Mouse (Mus musculus) forebrain, postnatal 0 days (tissue): ENCODE data around the gene Gtf2a1. TPM values are rescaled to one million over a fixed set of nuclear protein-coding genes. Genes with fewer than 3 reads are reported as not detected.
A peak's percentile ranks its signal among the peaks of the same experiment; 100 is the strongest.

Experiments used
- ATAC-seq: fragments of 200-750 bp; cut with Nextera tagmentation; 2 replicates; pipeline ENCODE4 v1.8.0; 2017; ENCODE audit warnings: mild to moderate bottlenecking, moderate library complexity
- DNase-seq: peaks from one replicate; pipeline ENCODE4 v3.0.0-alpha.2; 2015
- H3K27ac ChIP-seq: fragments of 300-500 bp; sonication (generic); 2 replicates; pipeline ENCODE4 v1.5.1; 2014; ENCODE audit warnings: low read depth, mild to moderate bottlenecking, antibody characterized with exemption, low read length, moderate library complexity, mixed read lengths
- H3K27me3 ChIP-seq: fragments of 300-500 bp; sonication (generic); 2 replicates; pipeline ENCODE4 v1.6.1; 2014; ENCODE audit warnings: mild to moderate bottlenecking, low read length, mixed read lengths; ENCODE audit not compliant: insufficient read depth
- H3K36me3 ChIP-seq: fragments of 300-500 bp; sonication (generic); 2 replicates; pipeline ENCODE4 v1.6.1; 2014; ENCODE audit warnings: mild to moderate bottlenecking, moderate library complexity; ENCODE audit not compliant: insufficient read depth
- H3K4me1 ChIP-seq: fragments of 300-500 bp; sonication (generic); 2 replicates; pipeline ENCODE4 v1.6.1; 2014; ENCODE audit warnings: antibody characterized with exemption; ENCODE audit not compliant: insufficient read depth
- H3K4me2 ChIP-seq: fragments of 300-500 bp; sonication (generic); 2 replicates; pipeline ENCODE4 v1.6.1; 2014; ENCODE audit warnings: low read depth, mild to moderate bottlenecking, moderate library complexity
- H3K4me3 ChIP-seq: fragments of 300-500 bp; sonication (generic); 2 replicates; pipeline ENCODE4 v1.5.1; 2014; ENCODE audit warnings: low read depth, low read length, mixed read lengths
- H3K9ac ChIP-seq: fragments of 300-500 bp; sonication (generic); 2 replicates; pipeline ENCODE4 v1.6.1; 2014; ENCODE audit warnings: mild to moderate bottlenecking
- H3K9me3 ChIP-seq: fragments of 300-500 bp; sonication (generic); 2 replicates; pipeline ENCODE4 v1.6.1; 2016; ENCODE audit warnings: low read length
- CTCF ChIP-seq: sonication (generic); IDR thresholded peaks from 2 replicates; pipeline ENCODE4 v1.5.1; 2016; ENCODE audit warnings: antibody characterized with exemption, control low read depth, low read depth
- WGBS: fragments of 180-500 bp; shearing (Covaris S2); extraction: QIAGEN DNeasy Blood & Tissue Kit; methylation state at CpG from one replicate; pipeline ENCODE4 v1.1.7; 2014; 5-methylcytosine and 5-hydroxymethylcytosine counted together
- polyA plus RNA-seq: library from polyadenylated mRNA; unstranded; fragments of >200 nt; fragmentation: Nextera tagmentation; extraction: Ambion mirVana; gene quantifications from 2 replicates; pipeline ENCODE4 v1.2.1, GENCODE M21; 2015
- total RNA-seq: library from RNA; depleted of rRNA; stranded (reverse); fragments of >200 nt; gene quantifications from 2 replicates; pipeline ENCODE4 v1.2.3, GENCODE M21; 2014; rRNA removed

Gtf2a1 gene
- total and polyA plus RNA-seq, 2 experiments from 2014 or later = 33.6 to 37.3 TPM

- peak; percentile 96 for ATAC-seq
- Histone ChIP-seq H3K9me3 (no peaks in the 10 kb centered on the region), H3K4me3 (no peak overlapping the region), H3K4me1 (0 out of 2 replicates have a peak, but pooled peaks cover 4% of the 10 kb centered on the region), H3K9ac (no peak overlapping the region), H3K27ac (peak overlapping the region; percentile 73; the same call in 1 of the 2 replicates), H3K4me2 (no peak overlapping the region), H3K36me3 (no peaks in the 10 kb centered on the region), H3K27me3 (no peaks in the 10 kb centered on the region)
- WGBS = 21% methylated on average over 3 of the region's 3 CpGs
- peak; percentile 80 for DNase-seq
- TF ChIP-seq CTCF = no peak
Measured at GRCm38 (mm10) chr12:91511766-91512165, 78.5 kb downstream of the Gtf2a1 start.

Other genes starting within 250 kb of the Gtf2a1 start
- 3.2 and 8.4 TPM in 2 replicates for gene Cep128, start 206.1 kb downstream of the Gtf2a1 start, total RNA-seq
- gene Cep128, start 206.1 kb downstream of the Gtf2a1 start, polyA plus RNA-seq = 2.3 and 3.0 TPM in 2 replicates
- gene Tshr, start 205.9 kb downstream of the Gtf2a1 start, total RNA-seq = 2.8 and 3.0 TPM in 2 replicates
- gene Tshr, start 205.9 kb downstream of the Gtf2a1 start, polyA plus RNA-seq = 1.7 and 2.0 TPM in 2 replicates
- 7.1 and 8.8 TPM in 2 replicates for gene Ston2, start 197.9 kb upstream of the Gtf2a1 start, total RNA-seq
- gene Ston2, start 197.9 kb upstream of the Gtf2a1 start, polyA plus RNA-seq = 3.6 and 7.7 TPM in 2 replicates